Mouse (Mus musculus) liver, embryonic 14.5 days (tissue): ENCODE data around the gene Cfap77. TPM values are rescaled to one million over a fixed set of nuclear protein-coding genes. Genes with fewer than 3 reads are reported as not detected.

ENCODE experiments used
- ATAC-seq: fragments of 200-750 bp; cut with Nextera tagmentation; 2 replicates; pipeline ENCODE4 v1.8.0; 2017; ENCODE audit warnings: moderate number of reproducible peaks, mild to moderate bottlenecking, moderate library complexity; ENCODE audit not compliant: insufficient read depth
- DNase-seq, 3 experiments: peaks; one replicate each; pipeline ENCODE4 v3.0.0-alpha.2; 2012 to 2013; ENCODE audit warnings: low read depth in 3 of 3, low spot score in 3 of 3
- H3K27ac ChIP-seq: fragments of 300-500 bp; sonication (generic); 2 replicates; pipeline ENCODE4 v1.5.1; 2014; ENCODE audit warnings: moderate library complexity, mild to moderate bottlenecking, control low read depth, inconsistent platforms
- H3K27me3 ChIP-seq: fragments of 300-500 bp; sonication (generic); 2 replicates; pipeline ENCODE4 v1.6.1; 2014; ENCODE audit warnings: mild to moderate bottlenecking, low read length, moderate library complexity; ENCODE audit not compliant: control insufficient read depth, insufficient read depth
- H3K36me3 ChIP-seq: fragments of 300-500 bp; sonication (generic); replicated peaks from 2 replicates; pipeline ENCODE4 v1.6.1; 2014; ENCODE audit warnings: low read depth; ENCODE audit not compliant: control insufficient read depth, insufficient read depth
- H3K4me1 ChIP-seq, 2 experiments: fragments of 200-500 bp in 1 of 2; fragments of 300-500 bp in 1 of 2; sonication (generic) in 1 of 2; replicated peaks; 2 replicates each; pipeline ENCODE4 v1.6.1; 2012 to 2014; ENCODE audit warnings: antibody characterized with exemption in 1 of 2, inconsistent platforms in 1 of 2, low read length in 1 of 2; ENCODE audit not compliant: control insufficient read depth in 2 of 2, insufficient read depth in 2 of 2
- H3K4me2 ChIP-seq: fragments of 300-500 bp; sonication (generic); 2 replicates; pipeline ENCODE4 v1.6.1; 2014; ENCODE audit warnings: low read depth, mild to moderate bottlenecking, control low read depth, moderate library complexity
- H3K4me3 ChIP-seq, 2 experiments: fragments of 200-500 bp in 1 of 2; fragments of 300-500 bp in 1 of 2; sonication (generic) in 1 of 2; 2 replicates each; pipeline ENCODE4 v1.5.1; 2012 to 2014; ENCODE audit warnings: low read depth in 2 of 2, low read length in 2 of 2, mild to moderate bottlenecking in 2 of 2, control low read depth in 1 of 2, inconsistent platforms in 1 of 2, moderate library complexity in 1 of 2; ENCODE audit not compliant: insufficient read depth in 1 of 2
- H3K9ac ChIP-seq: fragments of 300-500 bp; sonication (generic); replicated peaks from 2 replicates; pipeline ENCODE4 v1.6.1; 2014; ENCODE audit warnings: mild to moderate bottlenecking, control low read depth, moderate library complexity
- H3K9me3 ChIP-seq: fragments of 300-500 bp; sonication (generic); 2 replicates; pipeline ENCODE4 v1.6.1; 2016; ENCODE audit warnings: low read length, mixed read lengths; ENCODE audit not compliant: control insufficient read depth
- CTCF ChIP-seq: IDR thresholded peaks from 2 replicates; pipeline ENCODE4 v1.5.1; 2016; ENCODE audit warnings: antibody characterized with exemption, low read depth, control low read depth
- EP300 ChIP-seq: IDR thresholded peaks from 2 replicates; pipeline ENCODE4 v1.6.1; 2016; ENCODE audit warnings: antibody characterized with exemption, low read depth
- WGBS: fragments of 180-500 bp; shearing (Covaris S2); extraction: QIAGEN DNeasy Blood & Tissue Kit; methylation state at CpG from one replicate; pipeline ENCODE4 v1.1.7; 2014; ENCODE audit not compliant: insufficient replicate concordance; 5-methylcytosine and 5-hydroxymethylcytosine counted together
- polyA plus RNA-seq, 2 experiments: library from polyadenylated mRNA; depleted of rRNA in 1 of 2; stranded (reverse) in 1 of 2; unstranded in 1 of 2; fragments of >200 nt; fragmentation: Nextera tagmentation in 1 of 2; extraction: Ambion mirVana in 1 of 2; gene quantifications; 2 replicates each; pipeline versions ENCODE4 v1.2.1 to v1.2.3; 2012 to 2014

Gene Cfap77
- polyA plus RNA-seq, 2 experiments = 0.16 TPM; not detected in 1

GRCm38 (mm10) chr2:28945388-28945787 lies 109.5 kb downstream of the Cfap77 start:
- H3K4me2 ChIP-seq = no peak overlapping the region
- H3K27ac ChIP-seq = no peak overlapping the region
- H3K36me3 ChIP-seq = no peaks in the 10 kb centered on the region
- H3K4me1 ChIP-seq = no peaks in the 10 kb centered on the region
- DNase-seq = no peak
- no peak for ATAC-seq
- H3K9ac ChIP-seq = no peak overlapping the region
- TF ChIP-seq CTCF = no peak
- TF ChIP-seq EP300 = no peak
- WGBS = 54% methylated on average over 6 of the region's 6 CpGs
- no peak overlapping the region for H3K4me3 ChIP-seq
- H3K9me3 ChIP-seq = no peaks in the 10 kb centered on the region
- no peaks in the 10 kb centered on the region for H3K27me3 ChIP-seq

GRCm38 (mm10) chr2:28943666-28944516 lies 111.0 kb downstream of the Cfap77 start:
- TF ChIP-seq CTCF (no peak), EP300 (no peak)
- WGBS = 55% methylated on average over 30 of the region's 30 CpGs
- no peak overlapping the region for H3K9ac ChIP-seq
- no peak overlapping the region for H3K4me3 ChIP-seq
- no peaks in the 10 kb centered on the region for H3K36me3 ChIP-seq
- DNase-seq (no peak), ATAC-seq (no peak)
- H3K27ac ChIP-seq = no peak overlapping the region
- no peak overlapping the region for H3K4me2 ChIP-seq
- H3K4me1 ChIP-seq = no peaks in the 10 kb centered on the region
- no peaks in the 10 kb centered on the region for H3K27me3 ChIP-seq
- no peaks in the 10 kb centered on the region for H3K9me3 ChIP-seq

- no peaks in the 10 kb centered on the region for H3K36me3 ChIP-seq
- TF ChIP-seq CTCF = no peak
- no peak for TF ChIP-seq EP300
- H3K27me3 ChIP-seq = no peaks in the 10 kb centered on the region
- H3K4me1 ChIP-seq = no peaks in the 10 kb centered on the region
- DNase-seq (no peak), ATAC-seq (no peak)
- H3K4me3 ChIP-seq = no peak overlapping the region
- H3K9me3 ChIP-seq = no peaks in the 10 kb centered on the region
- H3K4me2 ChIP-seq = no peak overlapping the region
- 13% methylated on average over 7 of the region's 7 CpGs for WGBS
- H3K9ac ChIP-seq = no peak overlapping the region
- H3K27ac ChIP-seq = no peak overlapping the region
These were observed 115.9 kb downstream of the Cfap77 start for GRCm38 (mm10) chr2:28938997-28939396.

DNA sequence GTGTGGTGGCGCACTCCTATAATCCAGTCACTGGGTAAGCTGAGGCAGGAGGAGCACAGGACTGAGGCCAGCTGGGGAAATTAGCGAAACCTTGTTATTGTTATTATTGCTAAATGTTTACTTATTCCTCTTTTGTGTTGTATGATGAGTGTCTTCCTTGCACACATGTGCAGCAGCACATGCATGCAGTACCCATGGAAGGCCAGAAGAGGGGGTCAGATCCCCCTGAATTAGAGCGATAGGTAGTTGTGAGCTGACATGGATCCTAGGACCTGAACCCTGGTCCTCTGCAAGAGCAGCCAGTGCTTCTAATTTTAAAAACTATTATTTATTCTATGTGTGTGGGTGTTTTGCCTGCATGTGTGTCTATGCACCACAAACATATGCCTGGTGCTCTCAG lies 124.3 kb downstream of the Cfap77 start:
- no peak overlapping the region for H3K27ac ChIP-seq
- no peak overlapping the region for H3K9ac ChIP-seq
- peak; percentile 47 for TF ChIP-seq CTCF
- TF ChIP-seq EP300 = no peak
- ATAC-seq (no peak), DNase-seq (no peak)
- H3K9me3 ChIP-seq = no peaks in the 10 kb centered on the region
- no peaks in the 10 kb centered on the region for H3K27me3 ChIP-seq
- H3K4me2 ChIP-seq = no peak overlapping the region
- no peak overlapping the region for H3K4me3 ChIP-seq
- no peaks in the 10 kb centered on the region for H3K36me3 ChIP-seq
- no peaks in the 10 kb centered on the region for H3K4me1 ChIP-seq
- WGBS = 73% methylated on average over 3 of the region's 3 CpGs

- Histone ChIP-seq H3K27me3 (peaks cover 12% of the 10 kb centered on the region), H3K9ac (no peak overlapping the region), H3K4me3 (no peak overlapping the region), H3K36me3 (no peaks in the 10 kb centered on the region), H3K9me3 (no peaks in the 10 kb centered on the region), H3K4me1 (no peaks in the 10 kb centered on the region), H3K4me2 (no peak overlapping the region), H3K27ac (no peak overlapping the region)
- WGBS = 4% methylated on average over 4 of the region's 4 CpGs
- TF ChIP-seq CTCF (peak; percentile 83), EP300 (no peak)
- ATAC-seq = no peak
- peak in 2 of 3 experiments; percentile 7 to 10 for DNase-seq
These were observed 131.0 kb downstream of the Cfap77 start for GRCm38 (mm10) chr2:28923912-28924311.
